Mouse (Mus musculus) ES-Bruce4 (cell line): ENCODE results near the gene Nlrx1. TPM values are rescaled to one million over a fixed set of nuclear protein-coding genes. Genes with fewer than 3 reads are reported as not detected.

ENCODE experiments used
- H3K27ac ChIP-seq: 2 replicates; pipeline ENCODE4 v1.5.1; 2012; ENCODE audit warnings: low read length, inconsistent platforms; ENCODE audit not compliant: insufficient read depth
- H3K27me3 ChIP-seq: 2 replicates; pipeline ENCODE4 v1.6.1; 2012; ENCODE audit warnings: mild to moderate bottlenecking, low read length, inconsistent platforms; ENCODE audit not compliant: control insufficient read depth, poor library complexity, insufficient read depth, severe bottlenecking
- H3K36me3 ChIP-seq: 2 replicates; pipeline ENCODE4 v1.6.1; 2012; ENCODE audit warnings: inconsistent platforms, mild to moderate bottlenecking, low read length, moderate library complexity; ENCODE audit not compliant: control insufficient read depth, poor library complexity, insufficient read depth, severe bottlenecking
- H3K4me1 ChIP-seq: one replicate; pipeline ENCODE4 v1.8.1; 2011; ENCODE audit warnings: low read length; ENCODE audit not compliant: control insufficient read depth, insufficient read depth
- H3K4me3 ChIP-seq: 2 replicates; pipeline ENCODE4 v1.5.1; 2011; ENCODE audit warnings: low read depth, mild to moderate bottlenecking, low read length
- H3K9ac ChIP-seq: 2 replicates; pipeline ENCODE4 v1.6.1; 2012; ENCODE audit warnings: low read depth, mild to moderate bottlenecking, inconsistent platforms; ENCODE audit not compliant: poor library complexity, severe bottlenecking
- H3K9me3 ChIP-seq: replicated peaks from 2 replicates; pipeline ENCODE4 v1.6.1; 2012; ENCODE audit warnings: mild to moderate bottlenecking, low read length, inconsistent platforms; ENCODE audit not compliant: control insufficient read depth, poor library complexity, insufficient read depth, severe bottlenecking
- CTCF ChIP-seq: IDR thresholded peaks from one replicate; pipeline ENCODE4 v1.8.1; 2011; ENCODE audit warnings: low read depth, low read length
- EP300 ChIP-seq: IDR thresholded peaks from 2 replicates; pipeline ENCODE4 v1.6.1; 2011; ENCODE audit warnings: low read depth, low read length; ENCODE audit not compliant: insufficient read depth
- POLR2A ChIP-seq: IDR thresholded peaks from one replicate; pipeline ENCODE4 v1.8.1; 2011; ENCODE audit warnings: low read length; ENCODE audit not compliant: insufficient read depth
- polyA plus RNA-seq: library from polyadenylated mRNA; stranded (reverse); fragments of >200 nt; gene quantifications from 2 replicates; pipeline ENCODE4 v1.2.4, GENCODE M21; 2011; ENCODE audit warnings: low read depth; ENCODE audit not compliant: missing spikeins, insufficient read depth, insufficient read length

The Nlrx1 gene
- polyA plus RNA-seq, 1 experiment = 1.6 TPM

DNA sequence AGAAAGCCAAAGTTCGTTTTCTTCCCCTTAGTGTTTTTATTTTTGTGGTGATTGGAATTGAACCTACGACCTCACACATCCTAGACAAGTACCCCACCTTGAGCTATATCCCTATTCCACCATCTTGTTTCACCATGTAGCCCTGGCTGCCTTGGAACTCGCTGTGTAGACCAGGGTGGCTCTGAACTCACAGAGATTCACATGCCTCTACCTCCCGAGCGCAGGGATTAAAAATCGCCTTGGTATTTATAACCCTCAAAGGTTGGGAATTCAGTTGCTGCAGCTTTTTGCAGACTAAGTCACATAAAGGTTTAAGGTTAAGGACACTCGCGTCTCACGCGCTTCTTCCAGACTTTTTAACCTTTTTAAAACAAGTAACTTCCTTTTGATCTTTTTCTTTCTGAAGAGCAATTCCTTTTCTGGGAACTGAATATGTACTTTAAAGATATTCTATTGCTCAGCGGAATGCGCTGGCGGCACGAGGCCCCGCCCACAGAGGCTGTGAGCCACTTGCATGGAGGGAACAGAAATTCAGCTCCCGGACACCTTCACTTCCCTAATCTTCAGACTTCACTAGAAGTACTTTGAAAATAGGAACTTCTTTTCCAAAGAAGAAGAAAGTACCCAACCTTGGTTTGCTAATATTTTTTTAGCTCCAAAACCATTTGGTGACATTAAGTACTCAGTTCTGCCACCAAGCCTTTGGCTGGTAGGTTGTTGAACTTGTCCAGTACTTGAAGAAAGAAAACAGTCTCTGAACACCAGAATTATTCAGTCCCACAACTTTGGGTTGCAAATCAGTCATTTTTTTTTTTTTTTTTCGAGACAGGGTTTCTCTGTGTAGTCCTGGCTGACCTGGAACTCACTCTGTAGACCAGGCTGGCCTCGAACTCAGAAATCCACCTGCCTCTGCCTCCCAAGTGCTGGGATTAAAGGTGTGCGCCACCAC, 33.6 kb downstream of the Nlrx1 start:
- no peaks in the 10 kb centered on the region for H3K36me3 ChIP-seq
- peak overlapping the region; percentile 80 for H3K4me3 ChIP-seq
- H3K9me3 ChIP-seq = no peaks in the 10 kb centered on the region
- H3K4me1 ChIP-seq = no peaks in the 10 kb centered on the region
- peak overlapping the region; percentile 84 for H3K27ac ChIP-seq
- H3K9ac ChIP-seq = peak overlapping the region; percentile 89
- no peaks in the 10 kb centered on the region for H3K27me3 ChIP-seq
- TF ChIP-seq EP300 (no peak), CTCF (no peak), POLR2A (no peak)

DNA sequence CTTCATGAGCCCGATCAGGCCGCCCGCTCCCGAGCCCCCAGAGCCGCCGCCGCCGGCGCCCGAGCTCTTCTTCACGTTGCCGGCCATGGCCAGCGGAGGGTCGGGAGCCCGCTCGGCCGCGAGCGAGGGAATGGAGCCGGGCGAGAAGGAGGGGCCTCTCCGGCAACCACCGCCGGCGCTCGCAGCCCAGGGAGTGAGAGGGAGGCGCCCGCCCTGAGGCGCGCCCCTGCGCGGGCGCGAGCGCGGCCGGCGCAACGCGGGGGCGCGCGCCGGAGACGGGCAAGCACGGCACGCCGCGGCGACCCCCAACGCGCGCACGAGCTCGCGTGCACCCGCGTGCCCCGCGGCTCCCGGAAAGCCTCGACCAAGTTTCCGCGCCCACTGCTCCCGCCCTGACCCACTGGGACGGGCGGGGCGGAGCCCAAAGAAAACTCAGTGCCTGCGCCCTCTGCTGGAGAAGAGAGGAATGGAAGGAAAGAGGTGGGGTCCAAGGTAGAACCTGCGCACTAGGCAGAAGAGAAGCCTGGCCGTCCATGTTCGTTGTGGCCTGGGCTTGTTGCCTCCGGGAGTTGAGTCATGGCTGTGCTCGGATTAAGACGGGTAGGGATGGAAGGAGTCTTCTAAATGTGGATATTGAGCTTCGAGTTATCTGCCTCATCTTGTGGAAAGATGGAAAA, 34.5 kb downstream of the Nlrx1 start, which contains the start of gene Cbl:
Cbl (minus strand) TSS at position 248 of the 677 bp plus-strand sequence.
- H3K9ac ChIP-seq = peak within 1 kb of the TSS; percentile 94
- 0 out of 2 replicates have a peak, but pooled peaks have one; percentile 29 for TF ChIP-seq EP300
- peak; percentile 87 for TF ChIP-seq CTCF
- TF ChIP-seq POLR2A = peak; percentile 92
- peak within 1 kb of the TSS; percentile 80 for H3K4me3 ChIP-seq
- H3K9me3 ChIP-seq = no peaks in the 10 kb centered on the region
- no peaks in the 10 kb centered on the region for H3K4me1 ChIP-seq
- no peaks in the 10 kb centered on the region for H3K27me3 ChIP-seq
- peak within 1 kb of the TSS; percentile 84 for H3K27ac ChIP-seq
- no peaks in the 10 kb centered on the region for H3K36me3 ChIP-seq

DNA sequence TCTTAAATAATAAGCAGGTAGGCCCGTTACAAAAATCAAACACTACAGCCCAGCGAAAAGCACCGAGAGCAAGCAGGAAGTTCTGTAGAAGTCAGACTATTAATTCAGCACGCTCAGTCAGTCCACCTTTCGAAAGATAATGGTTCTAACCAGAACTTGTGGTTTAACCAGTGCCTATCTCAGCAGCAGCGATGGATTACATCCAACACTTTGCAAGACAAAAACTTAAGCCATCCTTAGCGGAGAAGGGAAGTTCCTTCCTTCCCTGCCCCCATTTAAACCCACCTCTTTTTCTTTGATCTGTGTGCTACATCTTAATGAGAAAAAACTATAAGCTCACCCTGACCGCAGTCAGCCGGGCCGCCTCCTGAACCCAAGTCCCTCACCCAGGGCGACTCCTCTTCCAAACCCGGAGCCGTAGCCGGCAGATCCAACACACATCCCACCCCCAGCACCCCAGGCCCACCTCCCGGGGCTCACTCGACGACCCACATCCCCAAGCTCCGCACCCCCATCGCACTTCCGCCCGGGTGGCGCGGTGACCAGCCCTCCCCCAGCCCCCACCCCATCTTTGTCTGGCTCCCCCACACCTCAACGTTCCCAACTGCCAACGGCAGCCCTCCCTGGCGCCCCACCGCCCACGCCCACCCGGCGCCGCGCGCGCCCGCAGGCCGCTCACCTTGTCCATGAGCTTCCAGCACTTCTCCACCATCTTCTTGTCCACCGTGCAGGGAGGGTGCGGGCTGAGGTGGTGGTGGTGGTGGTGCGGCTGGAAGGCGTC, 35.2 kb downstream of the Nlrx1 start:
- TF ChIP-seq POLR2A (no peak), CTCF (no peak), EP300 (no peak)
- Histone ChIP-seq H3K36me3 (no peaks in the 10 kb centered on the region), H3K27me3 (no peaks in the 10 kb centered on the region), H3K4me3 (peak overlapping the region; percentile 77), H3K9me3 (no peaks in the 10 kb centered on the region), H3K9ac (peak overlapping the region; percentile 94), H3K4me1 (no peaks in the 10 kb centered on the region), H3K27ac (peak overlapping the region; percentile 78)

DNA sequence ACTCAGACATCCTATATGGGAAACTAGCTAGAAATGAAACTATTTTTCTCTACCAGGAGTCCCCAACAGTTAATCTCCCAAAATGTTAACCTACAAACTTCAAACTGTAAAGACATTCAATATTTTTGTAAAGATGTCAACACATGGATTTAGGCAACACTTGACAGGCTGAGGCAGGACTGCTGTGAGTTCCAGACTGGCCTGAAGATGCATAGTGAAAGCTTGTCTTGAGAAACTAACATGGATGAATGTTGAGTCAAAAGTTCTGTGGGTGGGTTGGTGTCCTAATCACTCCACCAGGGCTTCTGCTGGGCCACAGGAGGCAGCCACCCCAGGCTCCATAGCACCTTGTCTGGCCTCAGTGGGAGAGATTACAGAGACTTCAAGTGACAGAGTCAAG, 36.8 kb downstream of the Nlrx1 start:
- no peaks in the 10 kb centered on the region for H3K9me3 ChIP-seq
- no peak overlapping the region for H3K9ac ChIP-seq
- H3K4me3 ChIP-seq = no peak overlapping the region
- no peaks in the 10 kb centered on the region for H3K4me1 ChIP-seq
- H3K27me3 ChIP-seq = no peaks in the 10 kb centered on the region
- no peak overlapping the region for H3K27ac ChIP-seq
- TF ChIP-seq EP300 = no peak
- TF ChIP-seq POLR2A = no peak
- TF ChIP-seq CTCF = no peak
- H3K36me3 ChIP-seq = no peaks in the 10 kb centered on the region

DNA sequence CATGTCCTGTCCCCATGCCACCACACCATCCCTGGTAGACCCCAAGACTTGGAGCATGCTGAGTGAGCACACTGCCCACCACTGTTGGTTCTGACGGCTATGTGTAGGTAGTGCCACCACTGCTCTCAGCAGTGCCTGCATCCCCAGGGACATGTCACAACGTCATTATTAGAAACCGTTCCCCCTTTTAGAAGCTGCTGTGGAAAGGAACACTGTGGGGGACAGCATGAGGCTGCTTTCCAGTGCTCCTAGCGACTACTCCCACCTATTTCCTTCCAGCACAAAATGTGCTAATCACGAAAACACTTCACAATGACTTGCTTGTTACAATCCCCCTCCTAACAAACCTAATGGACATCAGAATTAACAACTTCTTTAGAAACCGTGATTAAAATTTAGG, 42.4 kb downstream of the Nlrx1 start:
- TF ChIP-seq EP300 = no peak
- no peak for TF ChIP-seq POLR2A
- no peak for TF ChIP-seq CTCF
- H3K27me3 ChIP-seq = no peaks in the 10 kb centered on the region

More for the DNA sequence above, 42.4 kb downstream of the Nlrx1 start:
- H3K9me3 ChIP-seq = peaks cover 6% of the 10 kb centered on the region
- H3K27ac ChIP-seq = no peak overlapping the region
- no peak overlapping the region for H3K4me3 ChIP-seq
- H3K36me3 ChIP-seq = no peaks in the 10 kb centered on the region
- no peaks in the 10 kb centered on the region for H3K4me1 ChIP-seq
- H3K9ac ChIP-seq = no peak overlapping the region
